Mouse (Mus musculus): ENCODE results near the gene Psmb7.

Gene Psmb7

GRCm38 (mm10) chr2:38641761-38642160 is 2.1 kb downstream of the Psmb7 start:
- DNase-seq (ENCODE audit: low spot score), result no peak

- no peak for DNase-seq (ENCODE audit: low spot score)
Observed at GRCm38 (mm10) chr2:38637716-38638267, 6.1 kb downstream of the Psmb7 start.

- DNase-seq (ENCODE audit: low spot score), result no peak
Observed at GRCm38 (mm10) chr2:38630574-38630973, 13.3 kb downstream of the Psmb7 start.

DNA sequence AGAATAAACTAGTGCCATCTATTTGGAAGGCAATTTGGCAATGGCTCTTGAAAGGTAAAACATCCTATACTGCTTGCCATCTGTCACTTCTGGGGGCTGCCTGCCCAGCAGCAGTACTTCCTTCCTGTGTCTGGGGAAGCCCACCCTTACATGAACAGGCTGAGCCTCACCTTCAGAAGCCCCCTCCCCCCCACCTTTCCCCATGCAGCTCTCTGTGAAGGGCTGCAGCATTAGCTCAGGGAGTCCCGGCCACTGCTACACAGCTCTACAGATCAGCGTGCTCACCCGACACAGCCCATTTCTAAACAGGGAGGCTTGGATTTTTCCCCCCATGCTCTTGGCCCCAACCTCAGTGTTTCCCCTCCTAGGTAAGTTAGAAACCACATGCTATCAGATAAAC is 14.4 kb downstream of the Psmb7 start:
- DNase-seq (ENCODE audit: low spot score), result no peak

GRCm38 (mm10) chr2:38628801-38629200 is 15.1 kb downstream of the Psmb7 start:
- DNase-seq (ENCODE audit: low spot score), result no peak

- DNase-seq (ENCODE audit: low spot score), result no peak
Observed at GRCm38 (mm10) chr2:38623821-38624590, 19.9 kb downstream of the Psmb7 start.

DNA sequence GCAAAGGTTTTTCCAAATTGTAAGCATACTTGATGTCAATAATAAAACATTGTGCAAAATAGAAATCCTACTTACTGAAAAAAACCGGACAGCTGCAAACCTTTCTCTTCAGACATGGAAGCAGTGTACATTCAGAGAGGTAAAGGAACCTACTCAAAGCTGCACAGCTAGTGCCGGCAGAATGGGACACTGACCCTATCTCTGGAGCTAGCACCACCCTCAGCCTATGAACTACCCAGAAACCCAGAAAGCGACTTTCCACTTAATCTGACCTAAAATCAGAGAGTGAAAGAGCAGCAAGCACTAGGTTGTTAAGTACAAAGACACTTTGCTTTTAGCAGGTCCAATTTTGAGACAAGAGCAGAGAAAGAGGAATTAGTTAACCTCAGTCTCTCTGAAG is 20.5 kb downstream of the Psmb7 start:
- no peak for DNase-seq (ENCODE audit: low spot score)

DNA sequence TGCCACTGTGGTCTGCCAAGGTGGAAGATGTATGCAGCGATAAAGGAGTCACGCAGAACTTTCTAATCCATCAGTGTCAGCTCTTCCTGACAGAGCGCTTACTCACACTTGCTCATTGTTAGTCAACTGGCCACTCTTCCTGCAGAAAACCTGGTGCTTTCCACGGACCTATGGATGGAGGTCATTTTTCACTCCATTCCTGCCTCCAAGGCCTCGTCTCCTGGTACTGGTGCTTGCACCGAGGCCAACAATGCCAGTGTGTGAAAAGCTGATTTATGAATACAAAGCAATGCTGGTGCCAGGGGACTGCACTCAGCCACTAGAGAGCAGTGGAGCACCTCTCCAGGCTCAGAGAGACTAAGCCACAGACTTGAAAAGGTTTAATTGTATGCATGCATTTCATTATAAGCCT is 22.3 kb downstream of the Psmb7 start:
- no peak for DNase-seq (ENCODE audit: low spot score)

- DNase-seq (ENCODE audit: low spot score), result no peak
Observed at GRCm38 (mm10) chr2:38621076-38621475, 22.8 kb downstream of the Psmb7 start.

DNA sequence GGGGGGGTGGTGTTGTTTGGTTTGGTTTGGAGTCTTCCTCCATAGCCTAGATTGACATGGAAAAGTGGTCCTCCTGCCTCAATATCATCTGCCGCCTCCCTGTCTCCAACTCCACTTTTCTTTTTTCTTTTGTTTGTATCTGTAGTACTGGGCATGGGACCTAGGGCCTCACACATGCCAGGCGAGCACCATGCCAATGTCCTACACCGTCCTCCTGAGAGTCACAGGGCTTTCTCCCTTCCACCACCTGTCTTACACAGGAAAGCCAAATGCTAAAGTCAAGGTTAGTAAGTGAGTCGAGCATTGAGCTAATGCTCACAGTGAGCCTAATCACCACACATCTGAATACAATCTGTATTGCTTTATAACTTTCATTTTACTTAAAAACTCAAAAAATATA is 24.1 kb downstream of the Psmb7 start:
- DNase-seq (ENCODE audit: low spot score), result no peak

GRCm38 (mm10) chr2:38616956-38617872 is 26.7 kb downstream of the Psmb7 start:
- no peak for DNase-seq (ENCODE audit: low spot score)

DNA sequence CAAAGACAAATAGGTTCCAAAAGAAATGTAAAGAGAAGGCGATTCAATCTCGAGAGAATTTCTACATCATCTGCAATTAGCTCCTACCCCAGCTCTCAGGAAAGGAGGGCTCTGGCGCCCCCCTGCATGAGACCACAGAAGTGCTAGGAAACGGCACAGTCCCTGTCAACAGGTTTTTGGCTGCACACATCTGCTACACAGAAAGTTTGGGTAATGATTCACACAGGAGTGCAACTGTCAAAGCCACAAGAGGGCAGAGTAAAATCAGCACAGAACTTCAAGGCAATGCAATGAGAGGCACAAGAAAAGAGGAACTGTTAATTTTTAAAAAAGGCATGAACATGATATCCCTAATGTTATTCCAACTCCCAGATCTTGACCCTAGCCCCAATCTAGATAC is 27.8 kb downstream of the Psmb7 start:
- DNase-seq (ENCODE audit: low spot score), result no peak

- no peak for DNase-seq (ENCODE audit: low spot score)
Observed at GRCm38 (mm10) chr2:38614437-38614836, 29.4 kb downstream of the Psmb7 start.

- no peak for DNase-seq (ENCODE audit: low spot score)
Observed at GRCm38 (mm10) chr2:38613576-38613975, 30.3 kb downstream of the Psmb7 start.

- DNase-seq (ENCODE audit: low spot score), result no peak
Observed at GRCm38 (mm10) chr2:38612596-38612995, 31.3 kb downstream of the Psmb7 start.

DNA sequence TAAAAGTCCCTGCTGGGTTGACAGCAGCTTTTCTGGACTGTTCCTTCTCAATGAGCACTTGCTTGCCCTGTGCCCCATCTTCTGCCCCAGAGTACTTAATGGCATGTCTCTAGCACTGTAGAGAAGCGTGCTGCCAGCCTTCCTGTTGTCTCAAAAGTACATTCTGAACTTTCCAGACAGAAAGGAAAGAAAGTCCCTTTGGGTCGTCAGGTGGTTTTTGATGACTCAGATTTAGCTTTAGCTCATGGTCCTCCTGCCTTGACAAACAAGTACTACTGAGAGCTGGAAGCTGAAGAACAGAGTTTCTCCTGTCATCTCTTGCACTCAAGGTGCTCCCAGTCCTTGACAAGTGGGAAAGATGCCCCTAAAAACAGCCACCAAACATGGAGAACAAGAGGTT is 33.7 kb downstream of the Psmb7 start:
- DNase-seq (ENCODE audit: low spot score), result no peak

- DNase-seq (ENCODE audit: low spot score), result no peak
Observed at GRCm38 (mm10) chr2:38609310-38609709, 34.6 kb downstream of the Psmb7 start.

GRCm38 (mm10) chr2:38608831-38609309 is 35.0 kb downstream of the Psmb7 start:
- no peak for DNase-seq (ENCODE audit: low spot score)

DNA sequence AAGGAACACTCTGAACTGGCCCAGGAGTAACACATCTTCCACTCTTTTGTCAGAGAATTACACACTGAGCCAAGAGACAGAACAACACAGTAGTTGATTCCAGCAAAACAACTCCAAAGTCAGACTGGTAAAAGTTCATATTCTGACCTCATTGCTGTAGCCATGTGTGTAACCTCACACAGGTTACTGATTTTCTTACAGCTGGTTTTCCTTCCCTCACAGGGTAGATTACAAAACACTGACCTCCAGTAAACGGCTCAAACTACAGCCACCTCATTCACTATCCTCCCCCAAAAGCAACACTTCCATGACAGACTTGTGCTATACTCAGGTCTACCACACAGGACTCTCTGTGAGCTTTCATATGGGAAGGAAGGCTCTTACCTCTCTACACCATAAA is 36.2 kb downstream of the Psmb7 start:
- DNase-seq (ENCODE audit: low spot score), result no peak

GRCm38 (mm10) chr2:38600842-38601241 is 43.0 kb downstream of the Psmb7 start:
- no peak for DNase-seq (ENCODE audit: low spot score)

GRCm38 (mm10) chr2:38598395-38598794 is 45.5 kb downstream of the Psmb7 start:
- DNase-seq (ENCODE audit: low spot score), result no peak

DNA sequence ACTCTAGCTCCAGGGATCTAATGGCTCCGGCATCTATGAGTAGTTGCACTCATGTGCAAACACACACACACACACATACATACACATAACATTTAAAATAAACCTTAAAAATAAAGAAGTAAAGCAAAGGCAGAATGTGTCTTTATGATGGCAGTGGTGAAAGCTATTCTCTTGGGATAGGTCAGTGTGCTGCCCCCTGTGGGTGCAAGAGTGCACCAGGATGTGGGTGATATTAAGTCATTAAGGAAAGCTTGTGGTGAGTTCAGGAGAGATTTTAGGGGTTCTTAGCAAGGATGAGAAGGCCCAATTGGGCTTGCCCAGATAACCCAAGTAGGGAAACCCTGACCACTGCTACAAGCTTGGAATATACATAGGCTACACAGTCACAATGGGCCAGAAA is 46.0 kb downstream of the Psmb7 start:
- no peak for DNase-seq (ENCODE audit: low spot score)

- no peak for DNase-seq (ENCODE audit: low spot score)
Observed at GRCm38 (mm10) chr2:38594874-38595273, 49.0 kb downstream of the Psmb7 start.

Measured in urinary bladder, postnatal 25 days (tissue).